Mouse (Mus musculus) erythroid progenitor cell, adult 5-6 weeks (primary cell): ENCODE measurements around the gene Csmd2. TPM values are rescaled to one million over a fixed set of nuclear protein-coding genes. Genes with fewer than 3 reads are reported as not detected.
"Not testable (repeated sequence)": the region's sequence is repeated elsewhere in the genome, so short reads cannot be mapped to it uniquely, and the experiment has no call there.

ENCODE experiments used
- ATAC-seq: replicated peaks from 2 replicates; pipeline ENCODE4 v1.8.0; 2016; ENCODE audit warnings: moderate number of reproducible peaks, mild to moderate bottlenecking, moderate TSS enrichment, inconsistent platforms; ENCODE audit not compliant: poor library complexity, low FRiP score, severe bottlenecking
- total RNA-seq, 2 experiments: library from RNA; stranded (forward) in 1 of 2; stranded (reverse) in 1 of 2; fragments of 150-400 nt in 1 of 2; fragments of 186-747, 209-891 nt in 1 of 2; gene quantifications; 2 replicates each; pipeline versions ENCODE4 v1.2.3 to v1.2.4; 2015 to 2017; ENCODE audit warnings: low replicate concordance in 2 of 2

Csmd2 gene
- total RNA-seq, 2 experiments from 2014 or later: not detected

GRCm38 (mm10) chr4:128445514-128446260, 458.0 kb downstream of the Csmd2 start:
- no peak for ATAC-seq

DNA sequence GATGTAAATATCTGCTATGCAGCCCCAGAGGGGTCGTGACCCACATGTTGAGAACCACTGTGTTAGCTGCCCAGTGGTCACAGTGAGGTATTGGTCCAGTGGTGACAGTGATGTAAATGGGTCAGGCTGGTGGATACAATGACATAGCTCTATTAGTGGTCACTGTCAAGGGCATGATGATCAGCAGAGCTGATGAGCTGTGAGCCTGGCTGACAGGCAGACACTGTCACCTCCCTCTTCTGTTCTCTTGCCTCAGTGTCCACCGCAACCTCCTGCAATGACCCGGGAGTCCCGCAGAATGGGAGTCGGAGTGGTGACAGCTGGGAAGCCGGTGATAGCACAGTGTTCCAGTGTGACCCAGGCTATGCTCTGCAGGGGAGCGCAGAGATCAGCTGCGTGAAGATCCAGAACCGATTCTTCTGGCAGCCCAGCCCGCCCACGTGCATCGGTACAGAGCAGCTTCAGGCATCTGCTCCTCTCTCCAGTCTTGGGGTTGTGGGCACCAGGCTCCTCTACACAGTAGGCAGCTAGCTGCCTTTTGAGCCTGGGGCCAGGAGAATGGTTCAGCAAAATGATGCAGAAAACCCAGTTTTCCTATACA, 461.3 kb downstream of the Csmd2 start:
- no peak for ATAC-seq

DNA sequence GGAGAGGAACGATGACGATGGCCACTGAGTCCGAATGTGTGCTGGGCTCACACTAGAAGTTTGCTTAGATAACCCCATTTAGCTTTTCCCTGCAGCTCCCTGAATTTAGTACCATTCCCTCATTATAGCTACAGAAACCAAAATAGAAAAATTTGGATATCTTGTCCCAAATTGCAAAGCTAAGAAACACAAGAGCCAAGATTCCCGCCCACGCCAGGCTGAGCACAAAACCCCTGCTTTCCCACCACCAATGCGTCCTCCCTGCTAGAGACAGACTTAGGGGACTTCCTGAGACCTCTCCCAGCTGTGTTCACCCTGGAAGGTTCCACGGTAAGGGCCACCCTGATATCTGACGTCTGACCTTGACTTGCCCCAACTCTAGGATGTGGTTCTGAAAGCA, 462.5 kb downstream of the Csmd2 start:
- ATAC-seq: no peak

DNA sequence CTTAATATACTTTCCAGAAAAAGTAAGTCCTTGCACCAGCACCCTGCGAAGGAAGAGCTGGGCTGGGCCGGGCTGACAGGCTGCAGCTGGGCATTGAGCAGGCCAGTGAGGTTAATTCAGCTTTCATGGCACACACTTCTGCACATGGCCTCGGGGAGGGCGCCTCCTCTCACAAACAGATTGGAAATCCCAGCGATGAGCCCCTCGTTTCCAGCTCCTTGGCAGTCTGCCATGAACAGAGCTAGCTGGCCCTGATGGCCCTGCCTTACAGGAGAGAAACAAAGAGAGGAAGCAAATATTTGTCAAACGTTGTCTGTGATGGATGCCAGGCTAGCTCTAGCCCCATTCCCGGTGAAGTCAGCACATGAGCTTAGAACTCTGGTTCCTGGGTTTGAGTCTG, 463.3 kb downstream of the Csmd2 start:
- no peak for ATAC-seq

- no peak for ATAC-seq
Measured at GRCm38 (mm10) chr4:128451383-128451794, 463.7 kb downstream of the Csmd2 start.

DNA sequence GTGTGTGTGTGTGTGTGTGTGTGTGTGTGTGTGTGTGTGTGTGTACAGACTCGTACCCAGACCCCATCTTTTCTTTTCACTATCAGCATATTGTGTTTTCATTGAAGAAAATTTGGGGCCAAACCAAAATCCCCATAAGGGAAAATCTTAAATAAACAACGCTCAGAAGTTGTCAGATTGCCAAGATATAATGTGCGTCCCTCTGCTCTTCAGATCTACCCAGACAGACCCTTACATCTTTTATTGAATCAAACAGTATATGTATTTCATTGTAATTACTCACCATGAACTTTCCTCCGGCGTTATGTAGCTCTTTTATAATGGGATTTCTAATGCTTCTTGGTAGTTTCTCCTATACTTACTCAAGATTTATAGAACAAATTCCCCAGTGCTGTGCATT, 479.1 kb downstream of the Csmd2 start:
- no peak for ATAC-seq

- ATAC-seq: no peak
Measured at GRCm38 (mm10) chr4:128468040-128468439, 480.4 kb downstream of the Csmd2 start.

DNA sequence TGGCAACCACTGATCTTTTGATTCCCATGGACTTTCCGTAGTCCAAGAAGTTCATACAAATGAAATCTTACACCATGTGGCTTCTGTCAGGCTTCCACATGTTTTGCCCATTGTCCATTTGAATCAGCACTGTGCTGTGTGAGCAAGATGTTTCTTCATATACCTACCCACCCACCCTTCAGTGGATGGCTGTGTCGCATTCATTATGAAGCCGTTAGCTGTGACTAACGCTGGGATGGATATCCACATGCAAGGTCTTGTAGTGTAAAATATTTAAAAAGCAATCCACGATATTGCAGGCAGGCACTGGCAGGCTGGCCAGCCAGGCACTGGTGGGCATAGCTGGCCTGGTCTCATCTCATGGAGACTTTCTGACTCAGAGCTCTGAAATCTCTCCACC, 488.6 kb downstream of the Csmd2 start:
- ATAC-seq: no peak

DNA sequence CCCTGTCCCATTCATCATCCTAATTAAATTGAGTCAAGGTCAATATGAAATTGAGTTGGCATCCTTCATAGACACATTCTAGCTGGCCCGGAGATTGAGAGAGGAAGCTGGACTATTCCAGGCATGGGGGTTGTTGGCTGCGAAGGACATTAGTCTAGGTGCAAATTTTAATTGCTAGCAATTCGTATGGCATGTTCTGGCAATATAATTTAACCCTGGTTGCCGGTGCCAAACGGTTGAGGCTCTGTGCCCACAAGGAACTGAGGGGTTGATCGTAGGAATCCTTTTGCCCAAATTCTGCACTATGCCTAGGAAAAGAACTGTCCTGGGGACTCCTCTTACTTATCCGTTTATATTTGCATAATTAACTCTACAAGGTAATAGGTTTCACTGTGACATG, 496.2 kb downstream of the Csmd2 start:
- no peak for ATAC-seq

DNA sequence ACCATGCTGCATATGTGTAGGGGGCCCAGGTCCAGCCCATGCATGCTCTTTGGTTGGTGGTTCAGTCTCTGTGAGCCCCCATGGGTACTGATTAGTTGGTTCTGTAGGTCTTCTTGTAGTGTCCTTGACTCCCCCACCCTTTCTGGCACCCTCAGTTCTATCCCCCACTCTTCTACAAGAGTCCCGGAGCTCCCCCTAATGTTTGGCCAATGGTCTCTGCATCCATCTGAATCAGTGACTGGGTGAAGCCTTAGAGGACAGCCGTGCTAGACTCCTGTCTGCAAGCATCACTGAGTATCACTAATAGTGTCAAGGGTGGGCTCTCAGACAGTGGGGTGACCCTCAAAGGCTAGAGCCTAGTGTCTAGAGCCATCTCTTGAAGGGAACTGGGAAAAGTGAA, 497.0 kb downstream of the Csmd2 start:
- ATAC-seq: no peak

- no peak for ATAC-seq
Measured at GRCm38 (mm10) chr4:128489521-128490100, 502.0 kb downstream of the Csmd2 start.

DNA sequence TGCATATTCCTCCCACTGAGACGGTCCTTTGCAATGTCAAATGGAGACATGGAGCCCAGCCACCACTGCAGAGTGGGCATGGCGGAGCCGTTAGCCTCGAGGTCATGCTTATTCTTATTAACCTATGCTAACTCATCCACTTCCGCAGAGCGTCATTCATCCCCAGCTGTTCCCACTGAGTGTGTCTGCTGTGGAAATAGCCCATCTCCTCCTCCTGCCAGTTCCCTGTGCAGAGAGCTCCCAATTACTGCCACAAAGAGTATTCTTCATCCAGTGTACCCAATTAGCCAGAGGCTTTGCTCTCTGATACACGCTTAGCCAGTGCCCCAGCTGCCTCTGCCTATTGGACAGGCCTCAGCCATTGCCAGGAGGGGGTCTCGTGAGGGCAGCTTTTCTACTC, 504.4 kb downstream of the Csmd2 start:
- no peak for ATAC-seq

DNA sequence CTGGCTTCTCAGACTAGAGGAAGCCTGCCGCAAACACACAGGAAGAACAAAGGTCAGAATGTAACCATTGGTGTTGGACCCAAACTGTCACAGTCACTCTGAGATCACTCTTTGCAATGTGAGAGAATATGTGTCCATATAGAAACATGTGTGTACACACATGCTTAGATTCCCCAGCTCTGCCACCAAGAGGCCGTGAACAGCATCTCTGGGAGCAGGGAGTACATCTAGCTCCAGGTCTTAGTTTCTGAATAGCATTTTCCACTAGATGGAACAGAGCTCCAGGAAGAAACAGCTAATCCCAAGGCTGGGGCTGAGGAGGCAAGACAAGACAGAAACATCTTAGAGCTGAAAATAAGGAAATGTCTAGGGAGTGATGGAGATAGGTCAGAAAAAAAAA, 512.3 kb downstream of the Csmd2 start:
- ATAC-seq: no peak

- no peak for ATAC-seq
Measured at GRCm38 (mm10) chr4:128506878-128507277, 519.2 kb downstream of the Csmd2 start.

GRCm38 (mm10) chr4:128509885-128510284, 522.2 kb downstream of the Csmd2 start:
- ATAC-seq: no peak

DNA sequence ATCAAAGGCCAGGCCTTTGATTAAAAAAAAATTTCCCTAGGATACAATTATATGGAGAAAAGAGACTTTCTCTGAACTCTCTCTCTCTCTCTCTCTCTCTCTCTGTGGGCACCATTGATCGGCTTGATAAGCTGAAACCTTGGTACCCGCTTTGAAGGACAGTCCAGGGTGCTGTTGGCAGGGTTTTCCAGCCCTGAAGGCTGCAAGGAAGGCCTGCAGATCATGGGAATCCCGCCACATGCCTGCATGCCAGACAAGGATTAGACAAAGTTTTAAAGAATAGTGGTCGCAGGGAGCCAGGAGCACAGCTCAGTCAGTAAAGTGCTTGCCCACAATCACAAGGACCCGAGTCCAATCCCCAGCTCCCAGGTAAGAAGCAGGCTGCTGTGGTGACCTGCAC, 526.8 kb downstream of the Csmd2 start:
- ATAC-seq: no peak

GRCm38 (mm10) chr4:128521276-128521675, 533.6 kb downstream of the Csmd2 start:
- no peak for ATAC-seq

- ATAC-seq: no peak
Measured at GRCm38 (mm10) chr4:128543378-128543777, 555.7 kb downstream of the Csmd2 start.

GRCm38 (mm10) chr4:128543956-128544486, 556.4 kb downstream of the Csmd2 start:
- ATAC-seq: not testable (repeated sequence)

DNA sequence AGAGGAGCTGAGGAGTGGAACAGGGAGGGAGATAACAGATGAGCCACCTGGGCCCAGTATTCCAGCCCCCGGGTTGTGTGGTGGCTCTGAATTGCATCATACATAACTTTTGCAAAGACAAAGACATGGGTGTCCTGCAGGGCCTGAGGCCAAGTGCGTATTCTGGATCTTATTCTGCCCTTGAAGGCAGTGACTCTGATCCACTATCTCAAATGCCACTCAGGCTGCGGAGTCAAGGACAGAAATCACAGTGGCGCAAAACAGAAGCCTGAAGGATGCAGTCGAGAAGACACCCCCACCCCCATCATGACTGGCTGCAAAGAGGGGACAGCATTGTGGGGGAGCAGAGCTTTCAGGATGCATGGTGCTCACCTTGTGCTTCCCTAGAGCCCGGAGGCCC, 563.1 kb downstream of the Csmd2 start:
- no peak for ATAC-seq

DNA sequence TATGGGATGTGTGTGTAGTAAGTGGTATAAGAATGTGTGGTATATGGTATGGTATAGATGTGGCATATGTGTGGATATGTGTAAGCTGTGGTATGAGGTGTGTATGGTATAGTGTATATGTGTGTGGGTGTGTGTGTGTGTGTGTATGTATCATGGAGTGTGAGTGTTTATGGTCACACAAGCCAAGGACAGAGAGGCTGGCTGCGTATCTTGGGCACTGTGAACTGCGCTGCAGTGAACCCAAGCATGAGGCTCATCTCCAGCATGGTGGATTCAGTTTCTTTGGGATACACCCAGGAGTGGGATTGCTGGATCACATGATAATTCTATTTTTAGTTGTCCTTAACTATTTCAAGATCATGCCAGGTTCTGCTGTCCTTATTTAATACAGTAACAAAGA, 566.5 kb downstream of the Csmd2 start:
- ATAC-seq: no peak
